Mouse (Mus musculus) neural tube, embryonic 11.5 days (tissue): ENCODE measurements around the gene Crmp1. TPM values are rescaled to one million over a fixed set of nuclear protein-coding genes. Genes with fewer than 3 reads are reported as not detected.

ENCODE experiments used
- ATAC-seq: fragments of 200-750 bp; cut with Nextera tagmentation; 2 replicates; pipeline ENCODE4 v1.8.0; 2017; ENCODE audit warnings: moderate number of reproducible peaks, mild to moderate bottlenecking, moderate TSS enrichment, moderate library complexity; ENCODE audit not compliant: insufficient read depth, low FRiP score, low TSS enrichment
- DNase-seq: peaks from one replicate; pipeline ENCODE4 v3.0.0-alpha.2; 2015; ENCODE audit warnings: low spot score
- H3K27ac ChIP-seq: fragments of 300-500 bp; sonication (generic); 2 replicates; pipeline ENCODE4 v1.5.1; 2014; ENCODE audit warnings: low read depth, mild to moderate bottlenecking, low read length
- H3K27me3 ChIP-seq: fragments of 300-500 bp; sonication (generic); 2 replicates; pipeline ENCODE4 v1.6.1; 2014; ENCODE audit warnings: mild to moderate bottlenecking, low read length, mixed read lengths; ENCODE audit not compliant: control insufficient read depth, insufficient read depth
- H3K36me3 ChIP-seq: fragments of 300-500 bp; sonication (generic); 2 replicates; pipeline ENCODE4 v1.6.1; 2014; ENCODE audit warnings: mild to moderate bottlenecking, low read length, moderate library complexity, mixed read lengths; ENCODE audit not compliant: control insufficient read depth, insufficient read depth
- H3K4me1 ChIP-seq: fragments of 300-500 bp; sonication (generic); 2 replicates; pipeline ENCODE4 v1.6.1; 2014; ENCODE audit warnings: low read length, mixed read lengths; ENCODE audit not compliant: control insufficient read depth, insufficient read depth
- H3K4me2 ChIP-seq: fragments of 300-500 bp; sonication (generic); 2 replicates; pipeline ENCODE4 v1.6.1; 2014; ENCODE audit warnings: low read depth, mild to moderate bottlenecking, moderate library complexity
- H3K4me3 ChIP-seq: fragments of 300-500 bp; sonication (generic); 2 replicates; pipeline ENCODE4 v1.5.1; 2014; ENCODE audit warnings: low read depth, low read length
- H3K9ac ChIP-seq: fragments of 300-500 bp; sonication (generic); 2 replicates; pipeline ENCODE4 v1.6.1; 2014; ENCODE audit warnings: mild to moderate bottlenecking, low read length
- H3K9me3 ChIP-seq: fragments of 300-500 bp; sonication (generic); 2 replicates; pipeline ENCODE4 v1.6.1; 2016; ENCODE audit warnings: low read length; ENCODE audit not compliant: control insufficient read depth
- WGBS: fragments of 180-500 bp; shearing (Covaris S2); extraction: QIAGEN DNeasy Blood & Tissue Kit; methylation state at CpG from one replicate; pipeline ENCODE4 v1.1.7; 2014; 5-methylcytosine and 5-hydroxymethylcytosine counted together
- polyA plus RNA-seq: library from polyadenylated mRNA; unstranded; fragments of >200 nt; fragmentation: Nextera tagmentation; extraction: Ambion mirVana; gene quantifications from 2 replicates; pipeline ENCODE4 v1.2.1, GENCODE M21; 2014

The Crmp1 gene
- polyA plus RNA-seq, 1 experiment from 2014 or later = 565 TPM

GRCm38 (mm10) chr5:37243169-37243886 lies 1.6 kb downstream of the Crmp1 start:
- H3K27me3 ChIP-seq = peaks cover 28% of the 10 kb centered on the region
- peak overlapping the region; percentile 72 for H3K9ac ChIP-seq

GRCm38 (mm10) chr5:37244161-37244560 lies 2.4 kb downstream of the Crmp1 start:
- H3K27me3 ChIP-seq = peaks cover 28% of the 10 kb centered on the region
- H3K36me3 ChIP-seq = no peaks in the 10 kb centered on the region
- peak overlapping the region; percentile 92 for H3K27ac ChIP-seq
- peak overlapping the region; percentile 68 for H3K4me2 ChIP-seq
- peak overlapping the region; percentile 62 for H3K4me3 ChIP-seq
- ATAC-seq (peak; percentile 57), DNase-seq (peak; percentile 81)
- no peaks in the 10 kb centered on the region for H3K9me3 ChIP-seq
- peaks cover 26% of the 10 kb centered on the region for H3K4me1 ChIP-seq
- H3K9ac ChIP-seq = peak overlapping the region; percentile 82
- WGBS = under 1% methylated on average over 13 of the region's 13 CpGs

More at GRCm38 (mm10) chr5:37243169-37243886, 1.6 kb downstream of the Crmp1 start:
- peak overlapping the region; percentile 62 for H3K4me3 ChIP-seq
- ATAC-seq (no peak), DNase-seq (peak; percentile 75)
- peaks cover 23% of the 10 kb centered on the region for H3K4me1 ChIP-seq
- no peaks in the 10 kb centered on the region for H3K36me3 ChIP-seq
- H3K4me2 ChIP-seq = peak overlapping the region; percentile 68
- peak overlapping the region; percentile 92 for H3K27ac ChIP-seq
- 1% methylated on average over 19 of the region's 19 CpGs for WGBS
- no peaks in the 10 kb centered on the region for H3K9me3 ChIP-seq

- Histone ChIP-seq H3K4me3 (peak overlapping the region; percentile 62), H3K9ac (peak overlapping the region; percentile 82), H3K9me3 (no peaks in the 10 kb centered on the region), H3K36me3 (no peaks in the 10 kb centered on the region), H3K4me1 (peaks cover 26% of the 10 kb centered on the region), H3K27me3 (peaks cover 28% of the 10 kb centered on the region), H3K4me2 (peak overlapping the region; percentile 68), H3K27ac (peak overlapping the region; percentile 92)
- DNase-seq (peak; percentile 28), ATAC-seq (no peak)
- 39% methylated on average over 9 of the region's 9 CpGs for WGBS
These were observed 3.0 kb downstream of the Crmp1 start for GRCm38 (mm10) chr5:37244666-37245242.

GRCm38 (mm10) chr5:37245651-37246050 lies 3.9 kb downstream of the Crmp1 start:
- Histone ChIP-seq H3K4me3 (peak overlapping the region; percentile 62), H3K36me3 (no peaks in the 10 kb centered on the region), H3K27ac (peak overlapping the region; percentile 92), H3K4me1 (peaks cover 26% of the 10 kb centered on the region), H3K27me3 (peaks cover 28% of the 10 kb centered on the region), H3K9ac (peak overlapping the region; percentile 82), H3K9me3 (no peaks in the 10 kb centered on the region), H3K4me2 (peak overlapping the region; percentile 68)
- ATAC-seq (peak; percentile 38), DNase-seq (peak; percentile 81)
- under 1% methylated on average over 42 of the region's 42 CpGs for WGBS

- Histone ChIP-seq H3K4me3 (peak overlapping the region; percentile 62), H3K27ac (peak overlapping the region; percentile 92), H3K9ac (peak overlapping the region; percentile 82), H3K4me1 (peaks cover 22% of the 10 kb centered on the region), H3K36me3 (no peaks in the 10 kb centered on the region), H3K27me3 (peaks cover 21% of the 10 kb centered on the region), H3K4me2 (peak overlapping the region; percentile 68), H3K9me3 (no peaks in the 10 kb centered on the region)
- peak; percentile 78 for DNase-seq
- WGBS = under 1% methylated on average over 20 of the region's 37 CpGs
- ATAC-seq = peak; percentile 32
These were observed 4.6 kb downstream of the Crmp1 start for GRCm38 (mm10) chr5:37246138-37246910.

- 0 out of 2 replicates have a peak overlapping the region, but pooled peaks have one; percentile 92 for H3K27ac ChIP-seq
- H3K9ac ChIP-seq = no peak overlapping the region
- H3K4me2 ChIP-seq = peak overlapping the region; percentile 68
- ATAC-seq = no peak
- H3K4me1 ChIP-seq = peaks cover 22% of the 10 kb centered on the region
- H3K27me3 ChIP-seq = peaks cover 10% of the 10 kb centered on the region
- DNase-seq = no peak
- H3K9me3 ChIP-seq = no peaks in the 10 kb centered on the region
- H3K4me3 ChIP-seq = peak overlapping the region; percentile 62
- H3K36me3 ChIP-seq = no peaks in the 10 kb centered on the region
- 45% methylated on average over 4 of the region's 4 CpGs for WGBS
These were observed 5.7 kb downstream of the Crmp1 start for GRCm38 (mm10) chr5:37247456-37247855.

GRCm38 (mm10) chr5:37248870-37249269 lies 7.1 kb downstream of the Crmp1 start:
- no peaks in the 10 kb centered on the region for H3K36me3 ChIP-seq
- H3K27me3 ChIP-seq = 0 out of 2 replicates have a peak, but pooled peaks cover 2% of the 10 kb centered on the region
- H3K9ac ChIP-seq = 0 out of 2 replicates have a peak overlapping the region, but pooled peaks have one; percentile 8
- no peak overlapping the region for H3K4me3 ChIP-seq
- WGBS = 82% methylated on average over 3 of the region's 3 CpGs
- ATAC-seq = no peak
- DNase-seq = no peak
- H3K9me3 ChIP-seq = no peaks in the 10 kb centered on the region
- peaks cover 22% of the 10 kb centered on the region for H3K4me1 ChIP-seq
- peak overlapping the region; percentile 24; the same call in 1 of the 2 replicates for H3K4me2 ChIP-seq
- no peak overlapping the region for H3K27ac ChIP-seq

- Histone ChIP-seq H3K36me3 (no peaks in the 10 kb centered on the region), H3K4me3 (no peak overlapping the region), H3K9me3 (no peaks in the 10 kb centered on the region), H3K9ac (no peak overlapping the region), H3K27me3 (no peaks in the 10 kb centered on the region), H3K4me2 (no peak overlapping the region), H3K27ac (no peak overlapping the region), H3K4me1 (peaks cover 17% of the 10 kb centered on the region)
- no peak for DNase-seq
- whole genome bisulfite sequencing = 74% methylated on average over 3 of the region's 3 CpGs
- no peak for ATAC-seq
These were observed 9.9 kb downstream of the Crmp1 start for GRCm38 (mm10) chr5:37251596-37251995.
